8 mouse cellular contexts compared by ENCODE assay signal in genomic region chr5:140115434-140116271, GRCm38 (mm10).
DNase-seq lines count a peak whose midpoint lies in the region; ATAC-seq lines count a peak whose summit lies in the region.

No protein-coding gene starts in this region.

- WGBS in hindbrain, embryonic 15.5 days = 15% methylated on average over 8 of the region's 8 CpGs

- peaks cover 47% of the 10 kb centered on the region for H3K4me1 ChIP-seq in hindbrain, embryonic 15.5 days (replicated peaks)

- peak; percentile 85 for ATAC-seq in hindbrain, embryonic 15.5 days (ENCODE audit: low FRiP score, low read depth)

- H3K9me3 ChIP-seq in hindbrain, embryonic 15.5 days = no peaks in the 10 kb centered on the region

- no peaks in the 10 kb centered on the region for H3K36me3 ChIP-seq in hindbrain, embryonic 15.5 days

- peak; percentile 38 for DNase-seq in cerebellum, adult 9-11 months
- no peak for DNase-seq in cerebellum, adult 11 months
- DNase-seq in adrenal gland, postnatal 25 days = peak; percentile 60
- DNase-seq in gastrocnemius, postnatal 25 days = peak; percentile 63
- DNase-seq in left cerebral cortex, postnatal 14 days (ENCODE audit: low spot score in 2 of 2) = peak; percentile 76 to 84
- peak; percentile 80 to 82 for DNase-seq in lung, postnatal 4 days
- DNase-seq in spleen, postnatal 36 days (ENCODE audit: low spot score in 2 of 2) = peak; percentile 32 to 49

- H3K27ac ChIP-seq in hindbrain, embryonic 15.5 days (replicated peaks) = peak overlapping the region; percentile 30

- H3K4me3 ChIP-seq in hindbrain, embryonic 15.5 days = no peak overlapping the region

- H3K27me3 ChIP-seq in hindbrain, embryonic 15.5 days = no peaks in the 10 kb centered on the region; the same call in 1 of the 2 replicates

- H3K9ac ChIP-seq in hindbrain, embryonic 15.5 days = no peak overlapping the region

- intact Hi-C loops in left cerebral cortex, postnatal 14 days (cut with DNase I) = no loop called here

- H3K4me2 ChIP-seq in hindbrain, embryonic 15.5 days = no peak overlapping the region
